Mouse (Mus musculus) ES-E14 (cell line): ENCODE data around the gene Susd1. TPM values are rescaled to one million over a fixed set of nuclear protein-coding genes. Genes with fewer than 3 reads are reported as not detected.

Source experiments
- DNase-seq: peaks from one replicate; pipeline ENCODE4 v3.0.0-alpha.2; 2013; ENCODE audit warnings: low read depth, low spot score
- H3K27ac ChIP-seq: 2 replicates; pipeline ENCODE4 v1.5.1; 2012; ENCODE audit warnings: low read depth, mild to moderate bottlenecking, low read length, moderate library complexity, mixed read lengths; ENCODE audit not compliant: poor library complexity, insufficient read depth, severe bottlenecking
- H3K36me3 ChIP-seq: 2 replicates; pipeline ENCODE4 v1.6.1; 2012; ENCODE audit warnings: mild to moderate bottlenecking, low read length, moderate library complexity, mixed read lengths; ENCODE audit not compliant: control insufficient read depth, poor library complexity, insufficient read depth, severe bottlenecking
- H3K4me1 ChIP-seq, 2 experiments: fragments of 150-350 bp in 1 of 2; sonication (generic) in 1 of 2; 2 replicates each; pipeline ENCODE4 v1.6.1; 2012; ENCODE audit warnings: low read length in 2 of 2, mild to moderate bottlenecking in 1 of 2, mixed read lengths in 1 of 2; ENCODE audit not compliant: control insufficient read depth in 2 of 2, insufficient read depth in 2 of 2, poor library complexity in 1 of 2
- H3K4me3 ChIP-seq, 2 experiments: fragments of 150-350 bp in 1 of 2; sonication (generic) in 1 of 2; 2 replicates each; pipeline ENCODE4 v1.5.1; 2012; ENCODE audit warnings: low read length in 2 of 2, low read depth in 1 of 2, mild to moderate bottlenecking in 1 of 2, mixed read lengths in 1 of 2; ENCODE audit not compliant: insufficient read depth in 1 of 2, poor library complexity in 1 of 2, severe bottlenecking in 1 of 2
- H3K9ac ChIP-seq: 2 replicates; pipeline ENCODE4 v1.6.1; 2012; ENCODE audit warnings: low read depth, mild to moderate bottlenecking, low read length, mixed read lengths; ENCODE audit not compliant: poor library complexity, insufficient read depth, severe bottlenecking
- H3K9me3 ChIP-seq: fragments of 150-350 bp; sonication (generic); 2 replicates; pipeline ENCODE4 v1.6.1; 2012; ENCODE audit warnings: low read depth, mild to moderate bottlenecking, low read length; ENCODE audit not compliant: control insufficient read depth, insufficient read depth
- CHD2 ChIP-seq: IDR thresholded peaks from 2 replicates; pipeline ENCODE4 v1.6.1; 2014; ENCODE audit warnings: mild to moderate bottlenecking, low read depth, low read length, inconsistent platforms
- HCFC1 ChIP-seq: IDR thresholded peaks from 2 replicates; pipeline ENCODE4 v1.6.1; 2012; ENCODE audit warnings: low read length, inconsistent platforms, borderline replicate concordance; ENCODE audit not compliant: insufficient read depth
- MAFK ChIP-seq: IDR thresholded peaks from 2 replicates; pipeline ENCODE4 v1.6.1; 2014; ENCODE audit warnings: mild to moderate bottlenecking, low read depth, low read length, inconsistent platforms; ENCODE audit not compliant: insufficient read depth
- ZC3H11A ChIP-seq: IDR thresholded peaks from 2 replicates; pipeline ENCODE4 v1.6.1; 2012; ENCODE audit warnings: low read depth, mild to moderate bottlenecking, inconsistent platforms, low read length, borderline replicate concordance
- ZNF384 ChIP-seq: IDR thresholded peaks from 2 replicates; pipeline ENCODE4 v1.6.1; 2012; ENCODE audit warnings: low read depth, low read length, inconsistent platforms
- in situ Hi-C, 2 experiments: fragments of 600-800 bp; cut with MboI; formaldehyde crosslinking; loops; one replicate each; pipeline ENCODE4 v1.15.1; 2025; ENCODE audit warnings: low sequenced_read_pairs in 2 of 2, inconsistent platforms in 1 of 2; ENCODE audit not compliant: unreplicated experiment in 2 of 2
- total RNA-seq: library from RNA; depleted of rRNA; stranded (reverse); fragments of 300-350 nt; gene quantifications from 2 replicates; pipeline ENCODE4 v1.2.3, GENCODE M21; 2012; rRNA removed

Gene Susd1
- total RNA-seq, 1 experiment: 7.7 TPM

DNA sequence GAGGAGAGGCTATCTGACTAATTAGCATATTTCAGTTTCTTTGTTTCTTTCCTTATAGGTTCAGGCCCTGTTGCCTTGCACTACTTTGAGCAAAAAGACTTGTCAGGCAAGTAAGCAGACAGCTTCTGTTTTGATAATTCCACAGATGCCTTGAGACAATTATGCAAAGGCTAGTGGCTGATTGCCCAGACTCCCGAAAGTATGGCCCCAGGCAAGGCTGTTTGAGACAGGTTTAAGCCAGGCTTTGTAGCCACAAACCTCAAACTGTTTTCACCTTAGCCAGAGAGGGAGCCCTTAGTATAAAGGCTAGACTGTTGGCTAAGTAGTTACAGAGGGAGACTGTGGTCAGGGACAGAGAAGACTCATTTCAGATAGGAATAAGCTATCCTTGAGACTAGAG, 165.1 kb downstream of the Susd1 start:
- no peak for TF ChIP-seq MAFK
- TF ChIP-seq CHD2: no peak
- TF ChIP-seq ZC3H11A: no peak
- no peak for TF ChIP-seq ZNF384
- TF ChIP-seq HCFC1: no peak
- Histone ChIP-seq H3K4me1 (no peaks in the 10 kb centered on the region), H3K27ac (no peak overlapping the region), H3K4me3 (no peak overlapping the region), H3K9ac (no peak overlapping the region), H3K9me3 (no peaks in the 10 kb centered on the region), H3K36me3 (no peaks in the 10 kb centered on the region)
- DNase-seq: peak; percentile 68
- in situ Hi-C loops: no loop called here

- in situ Hi-C loops: no loop called here
- TF ChIP-seq ZC3H11A: no peak
- Histone ChIP-seq H3K9me3 (no peaks in the 10 kb centered on the region), H3K9ac (no peak overlapping the region), H3K27ac (no peak overlapping the region), H3K36me3 (no peaks in the 10 kb centered on the region), H3K4me3 (no peak overlapping the region), H3K4me1 (no peaks in the 10 kb centered on the region)
- no peak for DNase-seq
These were observed 172.8 kb downstream of the Susd1 start for GRCm38 (mm10) chr4:59265631-59266030.

DNA sequence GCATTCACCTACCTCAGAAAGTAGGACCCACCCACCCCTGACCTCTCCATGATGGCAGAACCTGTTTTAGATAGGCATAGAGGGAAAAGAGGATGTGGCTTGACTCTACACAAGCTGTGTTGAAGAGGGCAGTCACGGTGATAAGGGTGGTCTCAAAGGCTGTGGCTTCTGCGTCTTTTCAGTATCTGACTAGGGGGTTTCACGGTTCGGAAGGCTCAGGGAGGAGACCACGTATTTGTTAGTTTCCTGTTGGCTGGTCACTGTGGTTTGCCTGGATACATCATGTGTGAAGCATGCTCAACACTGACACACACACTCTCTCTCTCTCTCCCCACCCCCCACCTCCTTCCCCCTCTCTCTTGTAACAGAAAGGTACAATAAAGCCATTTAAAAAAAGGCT, 173.3 kb downstream of the Susd1 start:
- no peak for TF ChIP-seq MAFK
- in situ Hi-C loops: no loop called here

More for the DNA sequence above, 173.3 kb downstream of the Susd1 start:
- Histone ChIP-seq H3K36me3 (no peaks in the 10 kb centered on the region), H3K4me1 (no peaks in the 10 kb centered on the region), H3K9ac (no peak overlapping the region), H3K27ac (no peak overlapping the region), H3K4me3 (no peak overlapping the region), H3K9me3 (no peaks in the 10 kb centered on the region)
- no peak for DNase-seq

Other genes starting within 250 kb of the Susd1 start
- gene Ugcg, start 249.4 kb downstream of the Susd1 start, total RNA-seq: 40.2 and 56.4 TPM in 2 replicates
- 40.8 and 46.1 TPM in 2 replicates for gene Ptbp3, start 110.7 kb upstream of the Susd1 start, total RNA-seq
- 4.2 and 7.1 TPM in 2 replicates for gene Hsdl2, start 142.9 kb upstream of the Susd1 start, total RNA-seq
- 14.6 and 14.9 TPM in 2 replicates for gene E130308A19Rik, start 187.6 kb upstream of the Susd1 start, total RNA-seq